Mouse (Mus musculus) adrenal gland, postnatal 10 days (tissue): Measurements from ENCODE around the gene Tmem136. TPM values are rescaled to one million over a fixed set of nuclear protein-coding genes. Genes with fewer than 3 reads are reported as not detected.

Experiments
- DNase-seq: peaks from one replicate; pipeline ENCODE4 v3.0.0; 2021; ENCODE audit warnings: mixed read lengths
- total RNA-seq, 2 experiments: library from RNA; stranded (reverse); gene quantifications; 2 replicates each; pipeline ENCODE4 v1.2.3; 2021

Tmem136 gene
- total RNA-seq, 2 experiments from 2014 or later: 3.9 to 4.1 TPM

GRCm38 (mm10) chr9:43108721-43109120, 7.6 kb downstream of the Tmem136 start:
- DNase-seq: no peak

- no peak for DNase-seq
Measured at GRCm38 (mm10) chr9:43108081-43108480, 8.3 kb downstream of the Tmem136 start.

- DNase-seq: no peak
Measured at GRCm38 (mm10) chr9:43107555-43107954, 8.8 kb downstream of the Tmem136 start.

- DNase-seq: peak; percentile 67
Measured at GRCm38 (mm10) chr9:43107187-43107517, 9.2 kb downstream of the Tmem136 start, which contains the start of gene Arhgef12. Arhgef12 (minus strand) TSS chr9:43107239.

- DNase-seq: peak; percentile 62
Measured at GRCm38 (mm10) chr9:43106426-43107186, 9.8 kb downstream of the Tmem136 start.

- DNase-seq: peak; percentile 97
Measured at GRCm38 (mm10) chr9:43105664-43106361, 10.6 kb downstream of the Tmem136 start.

- DNase-seq: peak; percentile 60
Measured at GRCm38 (mm10) chr9:43104873-43105663, 11.3 kb downstream of the Tmem136 start.

- DNase-seq: peak; percentile 49
Measured at GRCm38 (mm10) chr9:43104526-43104872, 11.9 kb downstream of the Tmem136 start.

GRCm38 (mm10) chr9:43103675-43104299, 12.6 kb downstream of the Tmem136 start:
- no peak for DNase-seq

GRCm38 (mm10) chr9:43102931-43103330, 13.4 kb downstream of the Tmem136 start:
- DNase-seq: no peak

GRCm38 (mm10) chr9:43101936-43102595, 14.3 kb downstream of the Tmem136 start:
- DNase-seq: no peak

- peak; percentile 4 for DNase-seq
Measured at GRCm38 (mm10) chr9:43098922-43099321, 17.4 kb downstream of the Tmem136 start.

- DNase-seq: no peak
Measured at GRCm38 (mm10) chr9:43097801-43098557, 18.4 kb downstream of the Tmem136 start.

- DNase-seq: no peak
Measured at GRCm38 (mm10) chr9:43096337-43096736, 20.0 kb downstream of the Tmem136 start.

GRCm38 (mm10) chr9:43094828-43095227, 21.5 kb downstream of the Tmem136 start:
- DNase-seq: no peak

- no peak for DNase-seq
Measured at GRCm38 (mm10) chr9:43093803-43094202, 22.6 kb downstream of the Tmem136 start.

- no peak for DNase-seq
Measured at GRCm38 (mm10) chr9:43085686-43086285, 30.6 kb downstream of the Tmem136 start.

- DNase-seq: no peak
Measured at GRCm38 (mm10) chr9:43084496-43085362, 31.6 kb downstream of the Tmem136 start.

- no peak for DNase-seq
Measured at GRCm38 (mm10) chr9:43083441-43084055, 32.8 kb downstream of the Tmem136 start.
